ENCODE assay signal across 24 mouse cellular contexts in the genomic region with DNA sequence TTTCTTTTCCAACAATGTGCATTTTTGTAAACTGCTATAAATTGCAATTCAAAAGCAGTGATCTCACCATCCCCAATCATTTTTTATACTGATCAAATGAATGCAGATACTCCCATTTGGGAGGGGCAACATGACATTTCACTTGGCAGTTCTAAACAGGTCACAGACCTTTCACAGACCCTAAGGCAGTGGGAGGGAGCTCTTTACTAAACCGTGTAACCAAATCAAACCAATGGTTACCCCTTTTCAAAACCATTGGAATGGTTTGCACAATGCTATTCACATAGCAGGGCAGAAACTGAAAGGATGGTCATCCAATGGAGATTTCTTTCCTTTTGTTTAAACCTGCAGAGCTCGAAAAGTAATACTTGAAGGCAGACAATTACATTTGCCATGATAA. TPM values are rescaled to one million over a fixed set of nuclear protein-coding genes. Genes with fewer than 3 reads are reported as not detected.
DNase-seq lines count a peak whose midpoint lies in the region; ATAC-seq lines count a peak whose summit lies in the region.
"Had no signal": no experiment of that assay in that cellular context is flagged by ENCODE, and none has a peak within 500 bp of the region (broad histone marks: within the 10 kb centered on the region; RNA-seq: fewer than 3 reads in every experiment).

No protein-coding gene starts in this region.

- H3K9ac ChIP-seq in heart, embryonic 12.5 days = no peak overlapping the region
- no peak overlapping the region for H3K9ac ChIP-seq in neural tube, embryonic 11.5 days (ENCODE audit: low read length)
- H3K9ac ChIP-seq: embryonic facial prominence, embryonic 13.5 days; embryonic facial prominence, embryonic 15.5 days; forebrain, embryonic 12.5 days had no signal

- peaks cover 53% of the 10 kb centered on the region for H3K27me3 ChIP-seq in heart, embryonic 12.5 days (replicated peaks)
- H3K27me3 ChIP-seq in neural tube, embryonic 11.5 days (ENCODE audit: control insufficient read depth, insufficient read depth, low read length) = peaks cover 43% of the 10 kb centered on the region

- H3K36me3 ChIP-seq in heart, embryonic 12.5 days = no peaks in the 10 kb centered on the region
- no peaks in the 10 kb centered on the region for H3K36me3 ChIP-seq in neural tube, embryonic 11.5 days (ENCODE audit: control insufficient read depth, insufficient read depth, low read length)
- H3K36me3 ChIP-seq: embryonic facial prominence, embryonic 13.5 days; embryonic facial prominence, embryonic 15.5 days; forebrain, embryonic 10.5 days; forebrain, embryonic 12.5 days had no signal

- H3K4me3 ChIP-seq in heart, embryonic 12.5 days = no peak overlapping the region
- H3K4me3 ChIP-seq in neural tube, embryonic 11.5 days (ENCODE audit: low read depth, low read length) = no peak overlapping the region
- H3K4me3 ChIP-seq: embryonic facial prominence, embryonic 13.5 days; embryonic facial prominence, embryonic 15.5 days; erythroblast, embryonic 14.5 days; forebrain, embryonic 10.5 days; forebrain, embryonic 12.5 days had no signal

- no peaks in the 10 kb centered on the region for H3K9me3 ChIP-seq in heart, embryonic 12.5 days (replicated peaks)
- H3K9me3 ChIP-seq in neural tube, embryonic 11.5 days (ENCODE audit: control insufficient read depth, low read length) = no peaks in the 10 kb centered on the region
- H3K9me3 ChIP-seq: embryonic facial prominence, embryonic 13.5 days; embryonic facial prominence, embryonic 15.5 days; forebrain, embryonic 10.5 days; forebrain, embryonic 12.5 days had no signal

- H3K27ac ChIP-seq in heart, embryonic 12.5 days (ENCODE audit: poor library complexity, severe bottlenecking) = no peak overlapping the region
- H3K27ac ChIP-seq in neural tube, embryonic 11.5 days (ENCODE audit: low read depth, low read length) = no peak overlapping the region
- H3K27ac ChIP-seq: embryonic facial prominence, embryonic 13.5 days; embryonic facial prominence, embryonic 15.5 days; forebrain, embryonic 10.5 days; forebrain, embryonic 12.5 days had no signal

- DNase-seq in heart, adult 11 months = peak; percentile 15
- DNase-seq in neural tube, embryonic 11.5 days (ENCODE audit: low spot score) = peak; percentile 10
- no peak for DNase-seq in neural tube, embryonic 10.5 days (ENCODE audit: extremely low spot score, low spot score)
- DNase-seq in embryo, embryonic 10.5 days (ENCODE audit: low spot score) = peak; percentile 65
- peak; percentile 32 for DNase-seq in embryo, embryonic 9.5 days (ENCODE audit: extremely low spot score)
- DNase-seq in kidney, postnatal 4 days = no peak
- DNase-seq: adrenal gland, adult 2 months; adrenal gland, postnatal 10 days; adrenal gland, postnatal 25 days; cerebellum, adult 11 months; cerebellum, adult 18-20 months; cerebellum, adult 8-10 months; cerebellum, adult 9-11 months; cerebellum, postnatal 14 days; cerebellum, postnatal 36 days had no signal

- no peak for ATAC-seq in heart, embryonic 12.5 days (ENCODE audit: insufficient number of reproducible peaks, low FRiP score)
- ATAC-seq in neural tube, embryonic 11.5 days (ENCODE audit: insufficient read depth, low FRiP score, low TSS enrichment) = peak; percentile 39; the same call in 1 of the 2 replicates
- ATAC-seq: forebrain, embryonic 14.5 days; forebrain, embryonic 16.5 days had no signal

- no peaks in the 10 kb centered on the region for H3K4me1 ChIP-seq in heart, embryonic 12.5 days (replicated peaks)
- peaks cover 3% of the 10 kb centered on the region; the same call in 1 of the 2 replicates for H3K4me1 ChIP-seq in neural tube, embryonic 11.5 days (ENCODE audit: control insufficient read depth, insufficient read depth, low read length)
- H3K4me1 ChIP-seq: embryonic facial prominence, embryonic 15.5 days had no signal

- WGBS in heart, embryonic 12.5 days = 39% methylated on average over 2 of the region's 2 CpGs
- WGBS in neural tube, embryonic 11.5 days = 38% methylated on average over 2 of the region's 2 CpGs

- H3K4me2 ChIP-seq in heart, embryonic 12.5 days = no peak overlapping the region
- H3K4me2 ChIP-seq in neural tube, embryonic 11.5 days (ENCODE audit: low read depth) = no peak overlapping the region
- H3K4me2 ChIP-seq: embryonic facial prominence, embryonic 13.5 days; embryonic facial prominence, embryonic 15.5 days; forebrain, embryonic 12.5 days had no signal

RNA-seq across cellular contexts. Expression of gene Ptf1a, which starts 13.3 kb away (rescaled TPM):
- not detected in 2 replicates for polyA plus RNA-seq in heart, embryonic 12.5 days (2016; fragmentation: Nextera tagmentation; extraction: Ambion mirVana)
- 13.0 and 13.6 TPM in 2 replicates for polyA plus RNA-seq in neural tube, embryonic 11.5 days (2014; fragmentation: Nextera tagmentation; extraction: Ambion mirVana)
- polyA plus RNA-seq: adrenal gland, adult 2 months; C2C12; embryonic facial prominence, embryonic 13.5 days; embryonic facial prominence, embryonic 15.5 days; erythroblast, embryonic 14.5 days; forebrain, embryonic 10.5 days; forebrain, embryonic 16.5 days had no signal

Comparison
In these comparisons a context has a peak if more than half of its experiments do, and no peak if none do; other contexts are left out.
1. DNase-seq: peak in heart, adult 11 months (single experiment), neural tube, embryonic 11.5 days (single experiment), embryo, embryonic 10.5 days (single experiment) and embryo, embryonic 9.5 days (single experiment); none in neural tube, embryonic 10.5 days (single experiment) and kidney, postnatal 4 days (0 of 2).
2. RNA of gene Ptf1a, which starts 13.3 kb away (polyA plus RNA-seq): 13.0 to 13.6 TPM in neural tube, embryonic 11.5 days; not detected in heart, embryonic 12.5 days; every median in the first group is over 10 times any median in the second.